Mouse (Mus musculus): Measurements from ENCODE around the gene Acat1. TPM values are rescaled to one million over a fixed set of nuclear protein-coding genes. Genes with fewer than 3 reads are reported as not detected.

The Acat1 gene
- polyA plus RNA-seq (2016; fragmentation: Nextera tagmentation; extraction: Ambion mirVana) = 33.3 and 47.5 TPM in 2 replicates

DNA sequence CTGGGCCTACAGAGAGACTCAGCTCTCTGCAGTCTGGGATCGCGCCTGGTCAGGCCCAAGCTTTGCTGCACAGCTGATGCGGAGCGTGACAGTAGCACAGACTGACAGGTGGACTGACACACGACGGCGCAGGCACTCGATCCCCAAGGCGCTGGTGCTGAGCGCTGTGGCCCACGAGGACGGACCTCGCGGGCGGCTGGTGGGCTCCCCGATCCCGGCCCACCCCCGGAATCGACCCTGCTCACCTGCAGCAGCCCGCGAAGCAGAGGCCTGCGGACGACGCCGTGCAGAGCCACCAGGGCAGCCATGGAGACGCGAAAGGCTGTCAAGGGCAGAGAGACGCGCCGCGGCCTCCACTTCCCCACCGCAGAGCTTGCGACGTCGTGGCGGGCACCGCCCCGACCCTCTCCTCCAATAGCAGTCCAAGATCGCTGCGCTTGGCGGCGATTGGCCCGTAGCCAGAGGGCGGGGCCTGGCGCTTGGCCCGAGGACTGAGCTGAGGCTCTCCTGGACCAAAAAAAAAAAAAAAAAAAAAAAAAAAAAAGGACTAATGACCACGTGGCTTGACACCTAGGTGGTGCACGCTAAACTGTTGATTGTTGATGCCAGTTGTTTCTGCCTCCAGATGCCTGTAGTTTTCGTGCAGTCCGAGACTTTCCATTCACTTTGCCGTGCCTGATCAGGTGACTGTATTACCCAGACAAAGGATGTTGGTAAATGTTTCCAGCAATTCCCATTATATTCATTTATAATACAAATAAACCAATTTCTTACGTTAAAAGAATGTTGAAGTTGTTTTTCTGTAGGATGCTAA, at the start of gene Acat1:
Gene Acat1 (minus strand): TSS at position 415 of the 814 bp plus-strand sequence.
- Histone ChIP-seq H3K4me1 (replicated peaks) (peaks cover 13% of the 10 kb centered on the region; the same call in 1 of the 2 replicates), H3K36me3 (peaks cover 15% of the 10 kb centered on the region; the same call in 1 of the 2 replicates), H3K27me3 (ENCODE audit: insufficient read depth, poor library complexity, severe bottlenecking) (peaks cover 11% of the 10 kb centered on the region), H3K9me3 (no peaks in the 10 kb centered on the region), H3K4me3 (peak within 1 kb of the TSS; percentile 66), H3K27ac (peak within 1 kb of the TSS; percentile 81)
- 7% methylated on average over 52 of the region's 52 CpGs for WGBS
- peak; percentile 88 for DNase-seq (ENCODE audit: low spot score)

DNA sequence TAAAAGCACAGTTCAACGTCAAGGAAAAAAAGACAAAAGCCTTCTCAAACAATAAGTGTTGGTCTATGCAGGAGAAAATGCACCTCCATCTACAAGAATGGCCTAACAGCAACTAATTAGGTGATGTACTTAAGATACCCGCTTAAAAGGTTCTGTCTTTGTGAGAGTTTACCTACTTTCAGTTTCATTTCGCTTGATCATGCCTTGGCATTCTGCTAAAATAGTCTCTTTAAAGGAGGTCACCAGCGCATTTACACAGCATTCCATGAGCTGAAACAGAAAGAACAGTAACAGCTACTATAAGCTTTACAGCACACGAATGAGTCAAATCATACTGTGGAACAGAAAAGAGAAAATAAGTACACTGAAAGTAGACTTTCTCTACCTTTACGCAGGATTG, 24.6 kb upstream of the Acat1 start:
- Histone ChIP-seq H3K27me3 (ENCODE audit: insufficient read depth, poor library complexity, severe bottlenecking) (no peaks in the 10 kb centered on the region), H3K4me3 (no peak overlapping the region), H3K9me3 (no peaks in the 10 kb centered on the region), H3K4me1 (replicated peaks) (no peaks in the 10 kb centered on the region), H3K36me3 (peaks cover 92% of the 10 kb centered on the region), H3K27ac (no peak overlapping the region)
- WGBS = 96% methylated on average over 6 of the region's 6 CpGs
- no peak for DNase-seq (ENCODE audit: low spot score)

DNA sequence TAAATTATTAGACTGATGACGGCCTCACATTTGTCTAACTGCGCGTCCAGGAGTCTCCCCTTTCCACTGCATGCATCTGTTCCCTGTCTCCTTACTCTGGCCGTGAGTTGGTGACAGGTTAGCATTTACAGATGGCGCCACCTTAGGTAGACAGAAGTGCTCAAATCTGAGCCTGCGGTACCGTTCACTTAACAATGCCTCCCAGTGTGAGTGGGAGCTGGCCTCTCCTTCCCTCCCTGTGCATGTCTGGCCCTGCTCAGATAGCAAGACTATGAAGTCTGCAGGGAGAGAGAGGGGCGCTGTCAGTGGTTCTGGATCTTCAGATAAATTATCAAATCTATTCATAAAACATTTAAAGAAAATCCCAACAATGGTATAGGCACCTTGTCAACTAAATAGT, 5.1 kb upstream of the Acat1 start:
- no peaks in the 10 kb centered on the region for H3K9me3 ChIP-seq
- 90% methylated on average over 8 of the region's 8 CpGs for WGBS
- peaks cover 61% of the 10 kb centered on the region for H3K36me3 ChIP-seq
- no peaks in the 10 kb centered on the region for H3K27me3 ChIP-seq (ENCODE audit: insufficient read depth, poor library complexity, severe bottlenecking)
- H3K4me3 ChIP-seq = no peak overlapping the region
- H3K27ac ChIP-seq = no peak overlapping the region
- no peak for DNase-seq (ENCODE audit: low spot score)
- H3K4me1 ChIP-seq (replicated peaks) = peaks cover 2% of the 10 kb centered on the region; the same call in 1 of the 2 replicates

DNA sequence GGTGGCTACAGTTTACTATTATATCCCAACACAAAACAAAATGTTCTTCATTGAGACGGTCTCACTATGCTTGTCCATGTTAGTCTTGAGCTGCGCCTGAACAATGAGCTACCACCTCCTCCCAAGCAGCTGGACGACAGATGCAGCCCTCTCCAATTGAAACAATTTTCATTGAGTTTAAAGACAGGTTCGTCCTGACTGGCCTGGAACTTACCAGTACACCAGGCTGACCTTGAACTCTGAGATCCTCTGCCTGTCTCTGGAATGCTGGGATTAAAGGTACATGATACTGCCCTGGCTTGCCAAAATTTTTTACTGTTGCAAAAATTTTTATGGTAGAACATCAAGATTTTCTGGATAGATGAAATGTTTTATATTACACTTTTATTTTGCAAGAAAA, 4.1 kb upstream of the Acat1 start:
- no peak for DNase-seq (ENCODE audit: low spot score)
- Histone ChIP-seq H3K4me3 (no peak overlapping the region), H3K4me1 (replicated peaks) (peaks cover 12% of the 10 kb centered on the region; the same call in 1 of the 2 replicates), H3K9me3 (no peaks in the 10 kb centered on the region), H3K27me3 (ENCODE audit: insufficient read depth, poor library complexity, severe bottlenecking) (peaks cover 4% of the 10 kb centered on the region; the same call in 1 of the 2 replicates), H3K36me3 (peaks cover 51% of the 10 kb centered on the region), H3K27ac (no peak overlapping the region)
- 91% methylated on average over 4 of the region's 4 CpGs for WGBS

DNA sequence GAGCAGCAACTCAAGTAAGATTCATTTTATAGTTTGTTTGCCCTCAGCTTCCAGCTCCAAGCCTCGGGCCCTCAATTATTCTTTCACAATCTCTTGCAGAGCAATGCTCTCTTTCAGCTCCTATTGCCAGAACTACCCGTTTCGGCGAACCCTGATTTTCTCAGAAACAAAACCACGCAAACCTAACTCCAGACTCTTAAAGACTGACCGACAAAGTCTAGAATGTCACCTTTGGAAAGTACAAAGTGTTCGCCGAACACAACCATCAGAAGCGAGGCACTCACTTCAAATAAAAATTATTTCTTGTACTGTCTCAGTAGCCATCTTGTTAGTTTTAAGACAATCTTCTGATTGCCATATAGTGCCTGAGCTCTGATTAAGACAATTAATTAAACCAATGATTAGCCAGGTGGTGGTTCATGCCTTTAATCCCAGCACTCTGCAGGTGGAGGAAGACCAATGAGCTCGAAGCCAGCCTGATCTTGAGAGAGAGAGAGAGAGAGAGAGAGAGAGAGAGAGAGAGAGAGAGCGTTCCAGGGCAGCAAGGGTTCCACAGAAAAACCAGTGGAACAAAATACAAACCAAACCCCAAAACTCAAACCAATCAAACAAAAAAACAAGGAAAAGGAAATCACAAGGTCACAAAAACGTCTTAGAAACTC, 745 bp downstream of the Acat1 start:
- WGBS = 81% methylated on average over 12 of the region's 12 CpGs
- peaks cover 13% of the 10 kb centered on the region; the same call in 1 of the 2 replicates for H3K4me1 ChIP-seq (replicated peaks)
- H3K4me3 ChIP-seq = peak overlapping the region; percentile 66
- H3K27me3 ChIP-seq (ENCODE audit: insufficient read depth, poor library complexity, severe bottlenecking) = peaks cover 11% of the 10 kb centered on the region
- no peak for DNase-seq (ENCODE audit: low spot score)
- H3K27ac ChIP-seq = peak overlapping the region; percentile 81
- no peaks in the 10 kb centered on the region for H3K9me3 ChIP-seq
- peaks cover 7% of the 10 kb centered on the region; the same call in 1 of the 2 replicates for H3K36me3 ChIP-seq

DNA sequence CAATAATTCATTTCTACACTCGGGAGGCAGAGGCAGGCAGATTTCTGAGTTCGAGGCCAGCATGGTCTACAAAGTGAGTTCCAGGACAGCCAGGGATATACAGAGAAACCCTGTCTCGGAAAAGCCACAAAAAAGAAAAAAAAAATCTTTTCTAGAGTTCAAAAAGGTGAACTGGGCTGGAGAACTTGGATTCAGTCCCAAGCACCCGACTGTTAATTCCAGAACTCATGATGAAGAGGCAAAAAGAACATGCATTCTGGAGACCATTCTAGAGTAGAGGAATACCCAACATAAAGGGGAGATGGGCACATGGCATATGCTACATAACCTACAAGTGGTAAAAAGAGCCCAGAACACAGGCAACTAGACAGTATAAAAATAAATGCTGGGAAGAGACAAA, 2.4 kb downstream of the Acat1 start:
- Histone ChIP-seq H3K36me3 (no peaks in the 10 kb centered on the region), H3K4me3 (no peak overlapping the region), H3K27ac (no peak overlapping the region), H3K4me1 (replicated peaks) (peaks cover 13% of the 10 kb centered on the region; the same call in 1 of the 2 replicates), H3K9me3 (no peaks in the 10 kb centered on the region), H3K27me3 (ENCODE audit: insufficient read depth, poor library complexity, severe bottlenecking) (peaks cover 11% of the 10 kb centered on the region)
- 98% methylated on average over 4 of the region's 4 CpGs for WGBS
- no peak for DNase-seq (ENCODE audit: low spot score)

DNA sequence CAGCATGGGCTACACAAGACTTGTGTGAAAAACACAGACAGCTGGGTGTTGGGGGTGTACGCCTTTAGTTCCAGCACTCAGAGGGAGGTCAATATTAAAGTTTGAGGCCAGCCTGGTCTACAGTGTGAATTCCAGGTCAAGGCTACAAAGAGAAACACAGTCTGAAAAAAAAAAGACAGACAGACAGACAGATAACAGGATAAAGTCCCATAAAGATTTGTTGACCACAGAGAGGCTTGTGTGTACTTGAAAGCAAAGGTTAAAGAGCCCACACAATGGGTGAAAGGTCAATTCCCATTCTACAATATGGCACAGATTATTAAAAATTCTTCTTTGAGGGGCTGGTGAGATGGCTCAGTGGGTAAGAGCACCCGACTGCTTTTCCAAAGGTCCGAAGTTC, 3.0 kb downstream of the Acat1 start:
- no peak overlapping the region for H3K4me3 ChIP-seq
- 88% methylated on average over 3 of the region's 3 CpGs for WGBS
- no peaks in the 10 kb centered on the region for H3K9me3 ChIP-seq
- DNase-seq (ENCODE audit: low spot score) = no peak
- peaks cover 13% of the 10 kb centered on the region; the same call in 1 of the 2 replicates for H3K4me1 ChIP-seq (replicated peaks)
- peaks cover 11% of the 10 kb centered on the region for H3K27me3 ChIP-seq (ENCODE audit: insufficient read depth, poor library complexity, severe bottlenecking)
- H3K36me3 ChIP-seq = no peaks in the 10 kb centered on the region
- H3K27ac ChIP-seq = no peak overlapping the region

DNA sequence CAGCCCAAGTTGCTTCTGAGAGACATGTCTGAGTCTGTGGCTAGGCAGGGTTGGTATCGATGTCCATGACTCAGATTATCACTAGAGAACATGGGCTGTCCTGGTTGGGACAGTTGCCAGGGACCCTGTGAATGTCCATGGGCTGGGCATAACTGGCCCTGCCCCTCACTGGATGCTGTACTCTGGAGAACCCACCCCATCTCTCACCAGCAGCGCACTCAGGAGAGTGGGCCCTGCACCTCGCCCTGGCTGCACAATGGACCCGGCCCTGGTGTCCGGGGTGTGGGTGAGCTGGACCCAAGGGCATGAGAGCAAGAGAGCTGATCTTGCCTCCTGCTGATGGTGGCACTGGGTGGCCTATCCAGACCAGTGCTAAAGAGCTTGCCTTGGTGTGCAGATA, 5.2 kb downstream of the Acat1 start:
- no peak for DNase-seq (ENCODE audit: low spot score)
- 94% methylated on average over 5 of the region's 5 CpGs for WGBS
- H3K9me3 ChIP-seq = no peaks in the 10 kb centered on the region

DNA sequence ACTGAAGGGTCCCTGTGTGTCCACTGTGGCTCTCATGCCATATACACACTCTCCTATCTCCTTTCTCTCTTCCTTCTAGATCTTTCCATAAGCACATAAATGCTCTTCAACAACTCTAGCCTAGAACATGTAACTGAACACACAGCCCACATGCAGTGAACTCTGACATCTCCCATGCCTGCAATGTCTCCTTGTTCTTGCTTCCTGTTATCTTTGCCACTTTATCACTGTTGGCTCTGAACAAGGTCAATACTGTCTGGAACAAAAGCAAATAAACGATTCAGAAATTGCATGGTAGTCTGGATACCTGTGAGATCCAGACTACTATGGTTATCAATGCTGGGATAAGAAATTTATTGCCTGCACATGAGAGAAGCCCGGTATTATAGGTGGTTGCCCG, 6.3 kb downstream of the Acat1 start:
- H3K9me3 ChIP-seq = no peaks in the 10 kb centered on the region
- H3K4me3 ChIP-seq = no peak overlapping the region
- peaks cover 3% of the 10 kb centered on the region; the same call in 1 of the 2 replicates for H3K27me3 ChIP-seq (ENCODE audit: insufficient read depth, poor library complexity, severe bottlenecking)
- DNase-seq (ENCODE audit: low spot score) = no peak
- H3K4me1 ChIP-seq (replicated peaks) = no peaks in the 10 kb centered on the region
- H3K27ac ChIP-seq = no peak overlapping the region
- WGBS = 93% methylated on average over 3 of the region's 3 CpGs
- H3K36me3 ChIP-seq = no peaks in the 10 kb centered on the region

More for the DNA sequence above, 5.2 kb downstream of the Acat1 start:
- Histone ChIP-seq H3K4me3 (no peak overlapping the region), H3K36me3 (no peaks in the 10 kb centered on the region), H3K27ac (no peak overlapping the region), H3K4me1 (replicated peaks) (peaks cover 8% of the 10 kb centered on the region; the same call in 1 of the 2 replicates), H3K27me3 (ENCODE audit: insufficient read depth, poor library complexity, severe bottlenecking) (peaks cover 11% of the 10 kb centered on the region)

DNA sequence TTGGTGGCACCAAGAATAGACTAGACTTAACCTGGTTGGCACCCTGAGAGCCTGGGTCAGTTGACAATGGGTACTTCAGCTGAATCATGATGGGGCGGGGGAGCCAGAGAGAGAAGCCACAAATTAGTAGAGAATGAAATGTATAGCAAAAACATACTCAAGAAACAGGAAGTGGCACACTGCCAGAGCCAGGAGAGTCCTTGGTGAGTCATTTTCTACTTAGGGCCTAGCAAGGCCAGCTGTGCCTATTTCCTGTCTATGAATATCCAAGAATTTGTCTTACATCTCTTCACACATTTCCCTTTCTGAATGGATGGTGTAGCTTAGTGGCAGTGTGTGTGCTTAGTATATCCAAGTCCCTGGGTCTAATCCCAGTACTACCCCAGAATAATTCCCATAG, 6.8 kb downstream of the Acat1 start:
- 85% methylated on average over 1 of the region's 1 CpGs for WGBS
- H3K27ac ChIP-seq = no peak overlapping the region
- no peak overlapping the region for H3K4me3 ChIP-seq
- no peaks in the 10 kb centered on the region for H3K36me3 ChIP-seq
- H3K27me3 ChIP-seq (ENCODE audit: insufficient read depth, poor library complexity, severe bottlenecking) = no peaks in the 10 kb centered on the region
- no peaks in the 10 kb centered on the region for H3K9me3 ChIP-seq
- no peaks in the 10 kb centered on the region for H3K4me1 ChIP-seq (replicated peaks)
- no peak for DNase-seq (ENCODE audit: low spot score)

DNA sequence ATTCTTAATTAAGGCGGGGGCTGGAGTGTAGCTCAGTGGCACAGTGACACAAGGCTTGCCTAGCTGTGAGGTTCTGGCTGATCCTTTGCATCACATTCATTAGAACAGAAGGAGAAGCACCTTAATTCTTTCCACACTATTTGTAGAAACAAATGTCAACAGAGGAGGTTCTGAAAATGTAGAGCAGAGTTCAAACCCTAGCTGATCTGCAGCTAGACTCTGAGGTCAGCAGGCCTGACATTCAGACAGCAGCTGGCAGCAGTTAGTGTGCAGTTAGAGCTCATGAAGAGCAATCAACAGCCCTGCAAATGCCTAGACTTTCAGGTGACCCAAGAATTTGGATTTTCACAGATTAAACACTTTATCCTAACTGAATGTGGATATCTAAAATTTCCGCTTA, 8.6 kb downstream of the Acat1 start:
- no peak for DNase-seq (ENCODE audit: low spot score)
- no peaks in the 10 kb centered on the region for H3K27me3 ChIP-seq (ENCODE audit: insufficient read depth, poor library complexity, severe bottlenecking)
- 95% methylated on average over 2 of the region's 2 CpGs for WGBS

DNA sequence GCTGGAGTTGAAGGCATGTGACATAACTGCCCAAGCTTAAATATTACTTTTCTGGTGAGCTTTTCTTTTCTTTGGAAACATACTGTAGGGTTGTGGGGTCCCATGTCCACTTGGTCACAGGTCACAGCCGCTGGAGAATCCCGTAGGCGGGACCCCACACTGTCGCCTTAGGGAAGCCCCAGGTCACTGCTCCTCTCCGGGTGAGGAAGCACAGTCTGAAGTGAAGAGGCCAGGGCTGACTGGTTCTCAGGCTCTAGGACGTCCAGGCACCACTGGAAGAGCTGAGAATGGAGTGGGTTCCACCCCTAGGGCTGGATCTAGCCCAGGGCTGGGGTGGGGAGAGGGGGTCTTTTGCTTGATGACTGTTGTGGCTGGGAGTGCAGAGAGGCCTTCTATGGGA, 11.6 kb downstream of the Acat1 start:
- Histone ChIP-seq H3K27ac (no peak overlapping the region), H3K9me3 (no peaks in the 10 kb centered on the region), H3K4me3 (no peak overlapping the region), H3K27me3 (ENCODE audit: insufficient read depth, poor library complexity, severe bottlenecking) (no peaks in the 10 kb centered on the region), H3K4me1 (replicated peaks) (no peaks in the 10 kb centered on the region), H3K36me3 (no peaks in the 10 kb centered on the region)
- DNase-seq (ENCODE audit: low spot score) = no peak
- WGBS = 74% methylated on average over 6 of the region's 6 CpGs

More for the DNA sequence above, 8.6 kb downstream of the Acat1 start:
- Histone ChIP-seq H3K27ac (no peak overlapping the region), H3K4me1 (replicated peaks) (no peaks in the 10 kb centered on the region), H3K4me3 (no peak overlapping the region), H3K9me3 (no peaks in the 10 kb centered on the region), H3K36me3 (no peaks in the 10 kb centered on the region)
